Mouse (Mus musculus) ES-Bruce4 (cell line): Measurements from ENCODE around the gene Arntl2.

Experiments used
- CTCF ChIP-seq: IDR thresholded peaks from one replicate; pipeline ENCODE4 v1.8.1; 2011; ENCODE audit warnings: low read depth, low read length
- EP300 ChIP-seq: IDR thresholded peaks from 2 replicates; pipeline ENCODE4 v1.6.1; 2011; ENCODE audit warnings: low read depth, low read length; ENCODE audit not compliant: insufficient read depth
- POLR2A ChIP-seq: IDR thresholded peaks from one replicate; pipeline ENCODE4 v1.8.1; 2011; ENCODE audit warnings: low read length; ENCODE audit not compliant: insufficient read depth

DNA sequence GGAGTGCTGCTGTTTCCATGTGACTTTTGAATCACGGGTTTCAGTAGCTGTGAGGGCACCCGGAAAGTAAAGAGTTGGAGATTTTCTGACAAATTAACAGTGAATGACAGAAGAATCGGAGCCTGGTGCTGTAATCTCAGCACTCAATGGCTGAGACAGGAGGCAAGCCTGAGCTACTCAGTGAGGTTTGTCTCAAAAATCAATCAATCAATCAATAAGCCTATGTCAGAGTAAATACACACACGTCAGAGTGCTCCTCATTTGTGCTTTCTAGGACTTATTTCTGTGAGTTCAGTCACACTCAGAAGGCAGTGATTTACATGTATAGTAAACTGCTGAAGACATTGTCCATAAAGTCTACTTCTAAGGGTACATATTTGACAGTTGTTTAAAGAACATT is 30.6 kb upstream of the Arntl2 start:
- TF ChIP-seq CTCF (no peak), POLR2A (no peak), EP300 (no peak)
